Mouse (Mus musculus): ENCODE measurements around the gene Pdp2. TPM values are rescaled to one million over a fixed set of nuclear protein-coding genes. Genes with fewer than 3 reads are reported as not detected.

Gene Pdp2
- polyA plus RNA-seq, 1 experiment from 2014 or later, result 4.4 TPM

DNA sequence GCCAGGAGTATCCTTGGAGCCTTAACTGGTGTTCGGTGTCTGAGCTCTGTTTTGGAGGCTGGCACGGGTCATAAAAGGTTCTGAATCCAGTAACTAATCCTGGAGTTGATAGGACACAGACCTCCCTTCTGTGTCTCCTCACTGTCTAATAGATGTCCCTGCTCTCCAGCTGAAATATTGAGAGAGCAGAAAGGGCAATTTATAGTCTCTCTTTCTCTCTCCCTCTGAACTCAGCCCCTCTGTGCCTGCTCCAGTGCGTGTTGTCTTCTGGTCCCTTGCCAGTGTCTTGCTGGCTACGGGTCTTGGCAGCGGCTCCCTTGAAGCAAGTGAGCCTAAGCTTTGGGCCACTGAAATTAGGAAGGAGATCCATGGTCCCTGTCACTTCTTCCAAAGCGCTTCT, 6.4 kb downstream of the Pdp2 start:
- WGBS (ENCODE audit: insufficient replicate concordance), result 80% methylated on average over 6 of the region's 6 CpGs
- H3K9me3 ChIP-seq (replicated peaks), result no peaks in the 10 kb centered on the region
- H3K4me2 ChIP-seq, result no peak overlapping the region
- H3K4me3 ChIP-seq (replicated peaks), result no peak overlapping the region
- H3K27me3 ChIP-seq, result peaks cover 9% of the 10 kb centered on the region; the same call in 1 of the 2 replicates
- ATAC-seq (ENCODE audit: low read depth) (no peak), DNase-seq (no peak)
- no peak overlapping the region for H3K9ac ChIP-seq
- H3K4me1 ChIP-seq (replicated peaks), result peaks cover 22% of the 10 kb centered on the region
- H3K36me3 ChIP-seq, result peaks cover 33% of the 10 kb centered on the region
- no peak overlapping the region for H3K27ac ChIP-seq

DNA sequence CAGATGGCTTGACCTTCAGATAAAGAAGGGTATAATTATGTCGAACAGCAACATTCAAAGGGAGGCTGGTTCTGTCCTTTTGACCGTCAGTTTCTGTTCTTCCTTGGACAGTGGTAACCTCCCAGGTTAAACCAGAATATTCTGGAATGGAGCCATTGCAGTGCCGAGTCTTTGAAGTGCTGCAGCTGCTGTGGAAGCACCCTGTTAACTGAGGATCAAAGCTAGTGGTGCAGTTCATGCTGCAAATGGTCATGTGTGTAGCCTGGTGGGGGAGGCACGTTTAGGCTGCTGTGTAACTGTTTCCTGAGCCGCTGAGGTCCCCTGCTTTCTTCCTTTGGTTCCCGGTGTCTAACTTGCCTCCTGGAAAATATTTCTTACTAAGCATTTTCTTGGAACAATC, 7.2 kb downstream of the Pdp2 start:
- WGBS (ENCODE audit: insufficient replicate concordance), result 60% methylated on average over 6 of the region's 6 CpGs
- H3K9ac ChIP-seq, result no peak overlapping the region
- H3K36me3 ChIP-seq, result peaks cover 30% of the 10 kb centered on the region
- no peaks in the 10 kb centered on the region for H3K9me3 ChIP-seq (replicated peaks)
- H3K27me3 ChIP-seq, result peaks cover 9% of the 10 kb centered on the region; the same call in 1 of the 2 replicates
- peaks cover 17% of the 10 kb centered on the region for H3K4me1 ChIP-seq (replicated peaks)
- no peak overlapping the region for H3K27ac ChIP-seq
- ATAC-seq (ENCODE audit: low read depth) (no peak), DNase-seq (no peak)
- no peak overlapping the region for H3K4me2 ChIP-seq
- no peak overlapping the region for H3K4me3 ChIP-seq (replicated peaks)

DNA sequence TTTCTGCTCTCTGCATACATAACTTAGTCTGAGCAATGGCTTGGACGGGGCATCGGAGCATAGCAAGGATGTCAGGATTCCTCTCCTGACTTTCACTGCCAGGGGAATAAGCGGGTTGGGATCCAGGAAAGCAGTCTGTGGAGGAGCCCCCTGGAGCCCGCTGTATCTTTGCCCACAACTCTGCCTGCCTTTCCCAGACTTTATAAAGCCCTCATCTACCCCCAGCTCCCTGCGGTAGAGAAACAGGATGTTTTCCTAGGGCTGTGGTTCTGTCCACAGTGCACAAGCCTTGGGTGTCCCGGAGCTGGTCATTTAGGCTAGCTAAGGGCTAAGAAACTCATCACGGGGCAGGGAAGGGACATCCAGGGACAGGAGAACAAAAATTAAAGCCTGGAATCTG, 10.1 kb downstream of the Pdp2 start:
- Histone ChIP-seq H3K9me3 (replicated peaks) (no peaks in the 10 kb centered on the region), H3K4me3 (replicated peaks) (no peak overlapping the region), H3K9ac (0 out of 2 replicates have a peak overlapping the region, but pooled peaks have one; percentile 8), H3K4me1 (replicated peaks) (peaks cover 9% of the 10 kb centered on the region), H3K4me2 (peak overlapping the region; percentile 46), H3K36me3 (0 out of 2 replicates have a peak, but pooled peaks cover 4% of the 10 kb centered on the region), H3K27ac (no peak overlapping the region), H3K27me3 (peaks cover 11% of the 10 kb centered on the region; the same call in 1 of the 2 replicates)
- no peak for ATAC-seq (ENCODE audit: low read depth)
- no peak for DNase-seq
- WGBS (ENCODE audit: insufficient replicate concordance), result 30% methylated on average over 7 of the region's 7 CpGs

DNA sequence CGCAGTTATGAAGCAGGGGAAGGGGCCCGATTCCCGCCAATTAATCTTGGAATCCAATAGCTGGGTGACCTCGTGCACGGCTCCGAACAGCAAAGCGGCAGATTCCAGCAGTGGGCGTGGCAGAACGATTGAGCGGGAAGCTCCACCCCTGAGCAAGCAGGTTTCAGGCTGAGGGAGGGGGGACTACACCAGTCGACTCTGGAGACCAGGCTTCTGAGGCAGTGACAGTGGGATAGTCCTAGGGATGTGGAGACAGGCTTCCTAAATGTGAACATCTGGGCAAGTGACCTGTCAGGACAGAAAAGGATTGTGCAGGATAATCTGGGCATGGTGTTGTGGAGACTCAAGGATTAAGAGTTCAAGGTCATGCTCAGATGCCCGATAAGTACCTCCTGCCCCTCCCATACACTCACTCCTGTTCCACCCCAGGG, 10.7 kb downstream of the Pdp2 start:
- Histone ChIP-seq H3K4me3 (replicated peaks) (peak overlapping the region; percentile 14; the same call in 1 of the 2 replicates), H3K36me3 (no peaks in the 10 kb centered on the region), H3K4me2 (peak overlapping the region; percentile 46), H3K27me3 (peaks cover 11% of the 10 kb centered on the region; the same call in 1 of the 2 replicates), H3K27ac (no peak overlapping the region), H3K9ac (no peak overlapping the region), H3K9me3 (replicated peaks) (no peaks in the 10 kb centered on the region), H3K4me1 (replicated peaks) (peaks cover 9% of the 10 kb centered on the region)
- DNase-seq (peak; percentile 9), ATAC-seq (ENCODE audit: low read depth) (no peak)
- WGBS (ENCODE audit: insufficient replicate concordance), result 2% methylated on average over 12 of the region's 12 CpGs

DNA sequence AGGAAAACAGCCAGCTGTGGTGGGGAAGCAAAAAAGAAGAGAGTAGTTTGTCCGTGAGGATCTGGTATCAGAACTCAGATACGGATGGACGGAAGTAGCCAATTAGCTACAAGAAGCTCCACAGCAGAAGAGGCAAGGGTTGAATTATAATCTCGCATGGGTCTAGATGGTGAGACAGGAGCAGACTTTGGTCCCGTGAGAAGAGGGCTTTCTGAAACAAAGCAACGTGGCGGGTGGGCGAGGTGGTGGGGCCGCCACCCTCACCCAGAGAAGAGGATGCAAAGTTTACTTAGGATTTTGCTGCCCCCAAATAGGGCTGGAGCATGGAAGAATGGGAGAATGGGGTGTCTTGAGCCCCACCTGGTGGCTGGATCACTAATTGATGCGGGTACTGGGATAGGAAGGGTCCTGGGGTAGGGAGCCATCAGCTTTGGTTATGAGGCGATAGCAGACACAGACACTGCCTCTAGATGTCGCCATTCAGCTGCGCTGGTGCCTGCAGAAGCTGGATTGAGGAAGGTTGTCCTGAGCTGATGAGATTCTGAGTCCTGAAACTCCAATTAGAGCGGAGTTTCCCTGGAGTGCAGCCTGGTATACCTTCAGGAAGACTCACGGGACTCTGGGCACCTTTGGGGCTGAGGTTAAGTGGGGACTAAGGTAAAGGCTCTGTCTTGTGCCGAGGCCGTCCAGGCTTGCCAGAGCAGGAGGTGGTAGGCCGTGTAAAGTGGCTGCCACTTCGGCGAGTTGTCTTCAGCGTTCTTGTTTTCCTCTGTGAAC, 11.4 kb downstream of the Pdp2 start:
- DNase-seq (peak; percentile 68), ATAC-seq (ENCODE audit: low read depth) (peak; percentile 84)
- H3K4me3 ChIP-seq (replicated peaks), result no peak overlapping the region
- WGBS (ENCODE audit: insufficient replicate concordance), result 21% methylated on average over 21 of the region's 21 CpGs
- peaks cover 11% of the 10 kb centered on the region; the same call in 1 of the 2 replicates for H3K27me3 ChIP-seq
- no peaks in the 10 kb centered on the region for H3K36me3 ChIP-seq
- H3K9ac ChIP-seq, result no peak overlapping the region
- peaks cover 9% of the 10 kb centered on the region for H3K4me1 ChIP-seq (replicated peaks)
- peak overlapping the region; percentile 46 for H3K4me2 ChIP-seq
- H3K27ac ChIP-seq, result no peak overlapping the region
- H3K9me3 ChIP-seq (replicated peaks), result no peaks in the 10 kb centered on the region

DNA sequence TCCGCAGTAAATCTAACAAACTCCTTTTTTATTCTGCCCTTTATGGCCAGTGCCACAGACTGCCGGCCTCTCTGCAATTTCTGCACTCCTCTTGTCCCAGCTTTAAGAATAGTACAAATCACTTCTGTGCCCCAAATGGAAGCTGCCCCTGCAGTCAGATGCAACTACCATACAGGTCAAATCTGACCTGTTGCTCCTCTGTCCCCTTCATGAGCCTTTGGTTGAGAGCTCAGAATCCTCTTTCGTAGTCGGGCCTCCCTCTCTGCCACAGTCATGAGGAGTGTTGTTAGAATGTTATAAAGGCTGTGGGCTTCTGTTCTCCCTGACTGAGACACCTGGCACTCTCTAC, 12.0 kb downstream of the Pdp2 start:
- no peaks in the 10 kb centered on the region for H3K36me3 ChIP-seq
- no peak for DNase-seq
- H3K9ac ChIP-seq, result no peak overlapping the region
- no peak overlapping the region for H3K27ac ChIP-seq
- H3K4me1 ChIP-seq (replicated peaks), result peaks cover 9% of the 10 kb centered on the region
- no peak overlapping the region for H3K4me2 ChIP-seq
- H3K9me3 ChIP-seq (replicated peaks), result no peaks in the 10 kb centered on the region
- no peak overlapping the region for H3K4me3 ChIP-seq (replicated peaks)
- WGBS (ENCODE audit: insufficient replicate concordance), result 60% methylated on average over 4 of the region's 4 CpGs
- ATAC-seq (ENCODE audit: low read depth), result no peak
- peaks cover 11% of the 10 kb centered on the region; the same call in 1 of the 2 replicates for H3K27me3 ChIP-seq

DNA sequence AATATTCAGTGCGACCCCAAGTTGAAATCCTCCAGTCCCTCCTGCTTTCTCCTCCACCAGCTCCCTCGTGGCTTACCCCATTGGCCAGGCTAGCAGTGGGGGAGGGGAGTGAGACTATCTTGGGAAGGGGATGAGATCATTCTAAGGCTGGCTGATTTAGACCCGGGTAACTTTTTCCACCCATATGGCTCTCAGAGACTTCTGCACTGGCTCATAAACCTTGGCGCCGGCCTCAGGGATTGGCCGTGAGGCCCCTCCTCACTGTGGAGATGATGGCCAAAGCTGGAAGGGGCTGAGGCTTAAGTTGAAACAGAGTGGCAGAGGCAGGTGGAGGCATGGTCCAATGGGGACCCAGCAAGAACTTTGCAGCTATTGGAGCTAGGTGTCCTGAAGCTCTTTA, 15.1 kb downstream of the Pdp2 start:
- Histone ChIP-seq H3K4me1 (replicated peaks) (peaks cover 9% of the 10 kb centered on the region), H3K4me2 (no peak overlapping the region), H3K27me3 (peaks cover 8% of the 10 kb centered on the region; the same call in 1 of the 2 replicates), H3K4me3 (replicated peaks) (no peak overlapping the region), H3K9ac (no peak overlapping the region), H3K9me3 (replicated peaks) (no peaks in the 10 kb centered on the region), H3K36me3 (no peaks in the 10 kb centered on the region), H3K27ac (no peak overlapping the region)
- WGBS (ENCODE audit: insufficient replicate concordance), result 37% methylated on average over 6 of the region's 6 CpGs
- DNase-seq (no peak), ATAC-seq (ENCODE audit: low read depth) (no peak)

DNA sequence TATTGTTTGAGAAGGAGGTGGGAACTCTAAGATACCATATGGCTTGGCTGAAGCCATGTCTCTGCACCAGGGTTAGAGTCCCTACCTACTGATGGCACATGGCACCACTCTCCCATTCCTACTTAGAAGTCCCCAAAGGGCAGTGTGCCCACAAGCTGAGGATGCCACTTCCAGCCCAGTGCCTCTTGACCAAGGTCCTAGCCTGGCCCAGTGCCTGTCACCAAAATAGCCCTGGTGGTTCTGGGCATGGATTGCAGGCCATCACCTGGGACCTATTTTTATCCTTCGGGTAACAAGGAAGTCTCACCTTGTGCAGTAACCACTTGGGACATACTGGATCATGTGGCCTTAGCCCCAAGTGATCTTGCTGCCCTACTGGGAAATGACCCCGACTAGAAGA, 16.7 kb downstream of the Pdp2 start:
- Histone ChIP-seq H3K4me2 (no peak overlapping the region), H3K4me3 (replicated peaks) (no peak overlapping the region), H3K9me3 (replicated peaks) (no peaks in the 10 kb centered on the region), H3K27ac (no peak overlapping the region), H3K9ac (no peak overlapping the region), H3K27me3 (0 out of 2 replicates have a peak, but pooled peaks cover 3% of the 10 kb centered on the region), H3K36me3 (no peaks in the 10 kb centered on the region), H3K4me1 (replicated peaks) (no peaks in the 10 kb centered on the region)
- DNase-seq, result no peak
- no peak for ATAC-seq (ENCODE audit: low read depth)
- WGBS (ENCODE audit: insufficient replicate concordance), result 54% methylated on average over 2 of the region's 2 CpGs

DNA sequence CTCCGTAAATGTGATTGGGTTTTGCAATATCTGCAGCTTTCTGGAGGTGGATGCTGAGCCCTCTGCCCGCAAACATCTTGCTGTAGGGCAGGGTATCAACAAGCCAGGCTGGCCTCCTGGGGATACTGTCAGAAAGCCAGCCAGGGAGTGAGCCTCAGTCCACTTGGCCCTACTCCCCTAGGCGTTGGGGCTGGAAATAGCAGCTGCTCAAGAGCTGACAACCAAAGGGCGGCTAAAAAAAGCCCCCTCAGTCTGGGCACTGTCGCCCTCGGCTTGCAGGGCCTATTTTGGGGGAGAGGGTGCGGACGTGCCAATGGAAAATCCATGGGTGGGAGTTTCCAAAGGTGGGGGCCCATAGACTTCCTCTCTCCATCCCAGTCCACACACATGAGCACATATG, 18.0 kb downstream of the Pdp2 start:
- Histone ChIP-seq H3K4me3 (replicated peaks) (no peak overlapping the region), H3K36me3 (no peaks in the 10 kb centered on the region), H3K9ac (no peak overlapping the region), H3K4me1 (replicated peaks) (no peaks in the 10 kb centered on the region), H3K27me3 (0 out of 2 replicates have a peak, but pooled peaks cover 3% of the 10 kb centered on the region), H3K4me2 (no peak overlapping the region), H3K9me3 (replicated peaks) (no peaks in the 10 kb centered on the region), H3K27ac (no peak overlapping the region)
- DNase-seq (no peak), ATAC-seq (ENCODE audit: low read depth) (no peak)
- WGBS (ENCODE audit: insufficient replicate concordance), result 66% methylated on average over 8 of the region's 8 CpGs

DNA sequence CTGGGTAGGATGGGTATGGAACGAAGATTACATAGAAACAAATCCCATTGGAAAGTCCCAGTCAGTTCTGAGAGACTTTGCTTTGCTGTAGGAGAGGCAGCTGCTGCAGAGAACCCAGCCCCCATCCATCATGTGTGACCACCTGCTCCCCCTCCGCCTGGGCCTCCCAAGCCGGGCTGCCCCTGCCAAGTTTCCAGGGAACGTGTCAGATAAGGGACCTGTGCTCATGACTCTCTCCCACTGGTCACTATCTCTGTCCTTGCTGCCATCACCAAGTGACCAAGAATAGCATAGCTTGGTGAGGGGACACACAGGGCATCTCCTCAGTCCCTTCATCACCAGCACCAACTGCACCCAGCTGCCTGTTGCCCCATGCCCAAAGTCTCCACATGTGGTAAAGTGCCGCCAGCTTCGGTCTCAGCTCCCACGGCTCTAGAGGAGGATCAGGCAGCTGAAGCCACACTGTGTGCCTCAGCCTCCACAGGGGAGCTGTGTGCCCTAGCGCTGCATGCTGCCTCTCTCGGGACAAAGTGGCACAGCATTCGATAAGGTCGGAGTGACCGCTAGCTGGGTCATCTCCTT, 19.0 kb downstream of the Pdp2 start:
- no peak overlapping the region for H3K4me2 ChIP-seq
- 68% methylated on average over 12 of the region's 12 CpGs for WGBS (ENCODE audit: insufficient replicate concordance)
- ATAC-seq (ENCODE audit: low read depth) (no peak), DNase-seq (no peak)
- no peaks in the 10 kb centered on the region for H3K36me3 ChIP-seq
- no peak overlapping the region for H3K4me3 ChIP-seq (replicated peaks)
- 0 out of 2 replicates have a peak, but pooled peaks cover 1% of the 10 kb centered on the region for H3K27me3 ChIP-seq
- no peaks in the 10 kb centered on the region for H3K4me1 ChIP-seq (replicated peaks)
- H3K27ac ChIP-seq, result no peak overlapping the region
- H3K9ac ChIP-seq, result no peak overlapping the region
- H3K9me3 ChIP-seq (replicated peaks), result no peaks in the 10 kb centered on the region

DNA sequence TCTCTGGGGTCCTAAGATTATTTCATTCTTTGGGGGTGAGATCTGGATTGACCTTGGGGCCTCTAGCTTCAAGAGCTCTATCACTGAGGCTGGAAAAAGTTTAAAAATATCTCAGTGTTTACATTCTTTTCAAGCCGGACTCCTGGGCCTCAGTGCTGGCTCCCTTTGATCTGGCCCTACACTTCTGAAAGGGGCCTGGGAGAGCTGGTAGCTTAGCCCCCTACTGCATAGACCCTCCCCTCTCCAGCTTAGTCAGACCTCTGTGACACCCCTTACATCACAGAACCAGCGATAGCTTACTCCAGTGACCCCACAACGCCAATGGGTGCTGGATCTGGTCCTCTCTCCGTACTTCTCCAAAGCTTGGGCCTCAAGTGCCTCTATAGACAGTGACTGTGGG, 20.4 kb downstream of the Pdp2 start:
- H3K36me3 ChIP-seq, result no peaks in the 10 kb centered on the region
- no peaks in the 10 kb centered on the region for H3K4me1 ChIP-seq (replicated peaks)
- DNase-seq (no peak), ATAC-seq (ENCODE audit: low read depth) (no peak)
- H3K4me2 ChIP-seq, result no peak overlapping the region
- no peaks in the 10 kb centered on the region for H3K9me3 ChIP-seq (replicated peaks)
- no peak overlapping the region for H3K27ac ChIP-seq
- WGBS (ENCODE audit: insufficient replicate concordance), result 51% methylated on average over 4 of the region's 4 CpGs
- H3K27me3 ChIP-seq, result no peaks in the 10 kb centered on the region
- H3K4me3 ChIP-seq (replicated peaks), result no peak overlapping the region
- H3K9ac ChIP-seq, result no peak overlapping the region

Data from liver, embryonic 13.5 days (tissue).